Mouse (Mus musculus) heart, embryonic 11.5 days (tissue): ENCODE data around the gene Ppm1g. TPM values are rescaled to one million over a fixed set of nuclear protein-coding genes. Genes with fewer than 3 reads are reported as not detected.

Experiments
- ATAC-seq: fragments of 200-750 bp; cut with Nextera tagmentation; replicated peaks from 2 replicates; pipeline ENCODE4 v1.8.0; 2017; ENCODE audit warnings: moderate library complexity; ENCODE audit not compliant: insufficient number of reproducible peaks, low FRiP score, low TSS enrichment
- H3K27ac ChIP-seq: fragments of 300-500 bp; sonication (generic); 2 replicates; pipeline ENCODE4 v1.5.1; 2014; ENCODE audit warnings: mild to moderate bottlenecking, low read depth, low read length
- H3K27me3 ChIP-seq: fragments of 300-500 bp; sonication (generic); 2 replicates; pipeline ENCODE4 v1.6.1; 2014; ENCODE audit warnings: mild to moderate bottlenecking, low read length, mixed read lengths; ENCODE audit not compliant: control insufficient read depth, insufficient read depth
- H3K36me3 ChIP-seq: fragments of 300-500 bp; sonication (generic); 2 replicates; pipeline ENCODE4 v1.6.1; 2014; ENCODE audit warnings: mild to moderate bottlenecking, low read length, moderate library complexity, mixed read lengths; ENCODE audit not compliant: control insufficient read depth, insufficient read depth
- H3K4me1 ChIP-seq: fragments of 300-500 bp; sonication (generic); 2 replicates; pipeline ENCODE4 v1.6.1; 2014; ENCODE audit warnings: low read length; ENCODE audit not compliant: control insufficient read depth, insufficient read depth
- H3K4me2 ChIP-seq: fragments of 300-500 bp; sonication (generic); 2 replicates; pipeline ENCODE4 v1.6.1; 2014; ENCODE audit warnings: mild to moderate bottlenecking, moderate library complexity
- H3K4me3 ChIP-seq: fragments of 300-500 bp; sonication (generic); 2 replicates; pipeline ENCODE4 v1.5.1; 2014; ENCODE audit warnings: low read depth, low read length
- H3K9ac ChIP-seq: fragments of 300-500 bp; sonication (generic); 2 replicates; pipeline ENCODE4 v1.6.1; 2014; ENCODE audit warnings: mild to moderate bottlenecking, low read depth, low read length, moderate library complexity
- H3K9me3 ChIP-seq: fragments of 300-500 bp; sonication (generic); replicated peaks from 2 replicates; pipeline ENCODE4 v1.6.1; 2016; ENCODE audit warnings: low read length; ENCODE audit not compliant: control insufficient read depth
- WGBS: fragments of 180-500 bp; shearing (Covaris S2); extraction: QIAGEN DNeasy Blood & Tissue Kit; methylation state at CpG from one replicate; pipeline ENCODE4 v1.1.7; 2014; ENCODE audit not compliant: insufficient replicate concordance; 5-methylcytosine and 5-hydroxymethylcytosine counted together
- polyA plus RNA-seq: library from polyadenylated mRNA; unstranded; fragments of >200 nt; fragmentation: Nextera tagmentation; extraction: Ambion mirVana; gene quantifications from 2 replicates; pipeline ENCODE4 v1.2.1, GENCODE M21; 2014

Gene Ppm1g
- polyA plus RNA-seq, result 103 and 116 TPM in 2 replicates

DNA sequence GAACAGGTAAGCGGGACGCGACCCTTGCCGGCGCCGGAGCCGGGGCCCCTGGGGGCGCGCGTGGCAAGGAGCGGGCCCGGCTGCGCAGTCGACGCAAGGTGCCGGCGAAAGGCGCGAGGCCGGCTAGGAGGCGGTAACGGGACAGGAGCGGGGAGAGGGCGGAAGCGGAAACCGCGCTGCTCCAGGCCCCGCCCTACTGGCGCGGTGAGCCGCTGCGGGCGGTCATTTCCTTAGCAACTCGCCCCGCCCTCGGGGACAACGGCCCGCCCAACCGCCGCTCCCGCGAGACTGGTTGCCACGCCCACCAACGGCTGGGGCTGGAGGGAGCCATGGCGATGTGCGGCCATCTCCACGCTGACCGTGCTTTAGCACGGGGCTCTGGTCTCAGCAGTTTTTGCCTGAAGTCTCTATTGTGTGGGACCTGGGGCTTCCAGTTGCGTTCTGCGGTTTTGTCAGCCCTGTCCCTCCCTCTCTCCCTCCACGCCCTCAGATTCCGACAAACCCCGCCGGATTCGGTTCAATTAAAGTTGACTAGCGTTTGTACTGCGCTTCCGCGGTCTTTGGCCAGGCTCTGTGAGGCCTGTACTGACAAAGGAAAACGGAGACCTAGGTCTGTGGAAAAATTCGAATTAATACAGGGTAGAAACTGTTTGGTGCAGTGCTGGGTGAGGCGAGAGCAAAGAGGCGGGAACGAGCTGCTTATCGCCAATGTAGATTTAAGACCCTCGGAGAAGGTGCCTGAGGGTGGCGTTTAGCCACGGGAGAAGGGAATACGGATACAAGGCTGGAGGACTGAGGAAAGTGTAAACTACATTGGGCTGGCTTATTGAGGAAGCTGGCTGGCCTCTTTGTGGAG lies at the start of gene Ppm1g:
TSS of gene Ppm1g (minus strand) at position 240 of the 856 bp plus-strand sequence.
- WGBS, result under 1% methylated on average over 63 of the region's 70 CpGs
- Histone ChIP-seq H3K9me3 (no peaks in the 10 kb centered on the region), H3K9ac (peak within 1 kb of the TSS; percentile 96), H3K27me3 (no peaks in the 10 kb centered on the region), H3K36me3 (no peaks in the 10 kb centered on the region), H3K4me3 (peak within 1 kb of the TSS; percentile 94), H3K4me1 (0 out of 2 replicates have a peak, but pooled peaks cover 6% of the 10 kb centered on the region), H3K4me2 (peak within 1 kb of the TSS; percentile 90), H3K27ac (peak within 1 kb of the TSS; percentile 89)
- ATAC-seq, result peak; percentile 96

DNA sequence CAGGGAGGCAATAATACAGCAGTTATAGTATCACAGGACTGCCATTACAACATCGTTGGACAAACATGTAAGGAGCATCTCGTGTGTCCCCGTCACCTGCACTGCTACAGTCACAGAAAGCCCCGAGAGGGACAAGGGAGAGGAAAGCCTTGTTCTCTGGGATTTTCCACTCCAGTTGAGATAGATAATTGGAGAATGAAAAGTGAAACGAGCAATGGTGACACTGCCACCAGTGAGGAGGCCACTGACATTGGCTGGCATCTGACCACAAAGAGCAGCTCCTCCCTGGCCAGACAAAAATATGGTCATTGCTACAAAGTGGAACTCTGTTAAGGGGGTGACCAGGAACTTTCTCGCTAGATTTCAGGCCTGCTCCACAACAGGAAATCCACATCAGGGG lies 47.2 kb upstream of the Ppm1g start:
- WGBS, result 79% methylated on average over 6 of the region's 6 CpGs
- no peak overlapping the region for H3K9ac ChIP-seq
- H3K9me3 ChIP-seq, result no peaks in the 10 kb centered on the region
- H3K27me3 ChIP-seq, result no peaks in the 10 kb centered on the region
- no peak for ATAC-seq
- peaks cover 16% of the 10 kb centered on the region for H3K36me3 ChIP-seq
- H3K4me1 ChIP-seq, result no peaks in the 10 kb centered on the region
- no peak overlapping the region for H3K4me3 ChIP-seq
- H3K4me2 ChIP-seq, result no peak overlapping the region
- H3K27ac ChIP-seq, result no peak overlapping the region

- H3K27me3 ChIP-seq, result no peaks in the 10 kb centered on the region
- no peak for ATAC-seq
- H3K9ac ChIP-seq, result no peak overlapping the region
- H3K9me3 ChIP-seq, result no peaks in the 10 kb centered on the region
- H3K4me2 ChIP-seq, result no peak overlapping the region
- no peak overlapping the region for H3K27ac ChIP-seq
- no peak overlapping the region for H3K4me3 ChIP-seq
- no peaks in the 10 kb centered on the region for H3K4me1 ChIP-seq
- WGBS, result 86% methylated on average over 7 of the region's 7 CpGs
- peaks cover 13% of the 10 kb centered on the region for H3K36me3 ChIP-seq
These were observed 45.6 kb upstream of the Ppm1g start for GRCm38 (mm10) chr5:31266101-31266500.

DNA sequence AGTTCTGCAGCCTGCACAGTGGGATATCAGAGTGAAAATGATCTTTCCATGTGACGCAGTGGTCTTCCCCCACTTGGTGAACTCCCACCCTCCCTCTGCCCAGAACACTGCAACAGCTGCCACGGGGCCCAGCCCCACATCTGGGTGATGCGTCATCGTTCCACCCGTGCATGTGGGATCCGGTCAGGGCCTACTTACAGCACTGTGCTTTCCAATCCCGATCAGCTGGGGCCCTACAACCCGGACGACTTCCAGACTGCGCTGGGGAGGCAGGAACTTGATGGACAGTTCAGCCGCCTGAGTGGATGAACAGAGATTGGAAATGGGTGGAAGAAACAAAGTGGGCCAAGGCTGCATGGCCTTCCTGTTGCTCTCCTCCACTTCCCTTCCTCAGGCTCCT lies 37.1 kb upstream of the Ppm1g start:
- H3K36me3 ChIP-seq, result peaks cover 3% of the 10 kb centered on the region
- H3K4me1 ChIP-seq, result peaks cover 10% of the 10 kb centered on the region
- no peaks in the 10 kb centered on the region for H3K9me3 ChIP-seq
- no peak for ATAC-seq
- H3K9ac ChIP-seq, result no peak overlapping the region
- WGBS, result 78% methylated on average over 11 of the region's 11 CpGs
- no peak overlapping the region for H3K4me3 ChIP-seq
- no peak overlapping the region for H3K27ac ChIP-seq
- no peak overlapping the region for H3K4me2 ChIP-seq
- H3K27me3 ChIP-seq, result no peaks in the 10 kb centered on the region

- Histone ChIP-seq H3K27me3 (no peaks in the 10 kb centered on the region), H3K4me2 (no peak overlapping the region), H3K9me3 (no peaks in the 10 kb centered on the region), H3K4me3 (no peak overlapping the region), H3K9ac (no peak overlapping the region), H3K27ac (no peak overlapping the region), H3K36me3 (peaks cover 8% of the 10 kb centered on the region), H3K4me1 (peaks cover 22% of the 10 kb centered on the region)
- no peak for ATAC-seq
- WGBS, result 83% methylated on average over 2 of the region's 2 CpGs
These were observed 35.5 kb upstream of the Ppm1g start for GRCm38 (mm10) chr5:31255971-31256370.

GRCm38 (mm10) chr5:31255381-31255780 lies 34.9 kb upstream of the Ppm1g start:
- H3K4me1 ChIP-seq, result peaks cover 23% of the 10 kb centered on the region
- no peak for ATAC-seq
- H3K4me3 ChIP-seq, result no peak overlapping the region
- H3K27me3 ChIP-seq, result no peaks in the 10 kb centered on the region
- no peaks in the 10 kb centered on the region for H3K9me3 ChIP-seq
- peaks cover 13% of the 10 kb centered on the region for H3K36me3 ChIP-seq
- no peak overlapping the region for H3K27ac ChIP-seq
- H3K9ac ChIP-seq, result no peak overlapping the region
- H3K4me2 ChIP-seq, result no peak overlapping the region
- WGBS, result 89% methylated on average over 2 of the region's 2 CpGs

- Histone ChIP-seq H3K27me3 (no peaks in the 10 kb centered on the region), H3K9ac (no peak overlapping the region), H3K4me2 (no peak overlapping the region), H3K4me3 (no peak overlapping the region), H3K27ac (peak overlapping the region; percentile 3; the same call in 1 of the 2 replicates), H3K36me3 (peaks cover 15% of the 10 kb centered on the region), H3K4me1 (peaks cover 23% of the 10 kb centered on the region), H3K9me3 (no peaks in the 10 kb centered on the region)
- ATAC-seq, result no peak
- 78% methylated on average over 8 of the region's 8 CpGs for WGBS
These were observed 34.4 kb upstream of the Ppm1g start for GRCm38 (mm10) chr5:31254901-31255300.

GRCm38 (mm10) chr5:31254452-31254851 lies 34.0 kb upstream of the Ppm1g start:
- Histone ChIP-seq H3K4me2 (no peak overlapping the region), H3K4me3 (no peak overlapping the region), H3K27ac (peak overlapping the region; percentile 3; the same call in 1 of the 2 replicates), H3K9me3 (no peaks in the 10 kb centered on the region), H3K27me3 (no peaks in the 10 kb centered on the region), H3K36me3 (peaks cover 19% of the 10 kb centered on the region), H3K9ac (no peak overlapping the region), H3K4me1 (peaks cover 23% of the 10 kb centered on the region)
- ATAC-seq, result no peak
- 78% methylated on average over 7 of the region's 7 CpGs for WGBS
